Mouse (Mus musculus) hindbrain, embryonic 12.5 days (tissue): ENCODE data around the gene Rpusd3. TPM values are rescaled to one million over a fixed set of nuclear protein-coding genes. Genes with fewer than 3 reads are reported as not detected.

ENCODE experiments used
- ATAC-seq: fragments of 200-750 bp; cut with Nextera tagmentation; 2 replicates; pipeline ENCODE4 v1.8.0; 2017; ENCODE audit warnings: moderate TSS enrichment; ENCODE audit not compliant: low FRiP score
- H3K27ac ChIP-seq: fragments of 300-500 bp; sonication (generic); 2 replicates; pipeline ENCODE4 v1.5.1; 2016; ENCODE audit warnings: mild to moderate bottlenecking
- H3K27me3 ChIP-seq: fragments of 300-500 bp; sonication (generic); 2 replicates; pipeline ENCODE4 v1.6.1; 2016; ENCODE audit warnings: mild to moderate bottlenecking
- H3K36me3 ChIP-seq: fragments of 300-500 bp; sonication (generic); 2 replicates; pipeline ENCODE4 v1.6.1; 2016; ENCODE audit warnings: mild to moderate bottlenecking
- H3K4me1 ChIP-seq: fragments of 300-500 bp; sonication (generic); 2 replicates; pipeline ENCODE4 v1.6.1; 2016
- H3K4me2 ChIP-seq: fragments of 300-500 bp; sonication (generic); replicated peaks from 2 replicates; pipeline ENCODE4 v1.6.1; 2016; ENCODE audit warnings: mild to moderate bottlenecking
- H3K4me3 ChIP-seq: fragments of 300-500 bp; sonication (generic); 2 replicates; pipeline ENCODE4 v1.5.1; 2016; ENCODE audit warnings: mild to moderate bottlenecking
- H3K9ac ChIP-seq: fragments of 300-500 bp; sonication (generic); 2 replicates; pipeline ENCODE4 v1.6.1; 2016; ENCODE audit warnings: mild to moderate bottlenecking, moderate library complexity
- H3K9me3 ChIP-seq: fragments of 300-500 bp; sonication (generic); replicated peaks from 2 replicates; pipeline ENCODE4 v1.6.1; 2016; ENCODE audit warnings: mild to moderate bottlenecking
- WGBS: fragments of 180-500 bp; shearing (Covaris S2); methylation state at CpG from one replicate; pipeline ENCODE4 v1.1.7; 2016; 5-methylcytosine and 5-hydroxymethylcytosine counted together
- polyA plus RNA-seq: library from polyadenylated mRNA; unstranded; fragments of >200 nt; fragmentation: Nextera tagmentation; extraction: Ambion mirVana; gene quantifications from 2 replicates; pipeline ENCODE4 v1.2.1, GENCODE M21; 2016

Rpusd3 gene
- polyA plus RNA-seq, 1 experiment from 2014 or later, result 22.0 TPM

GRCm38 (mm10) chr6:113427397-113427796 lies 8.3 kb upstream of the Rpusd3 start:
- H3K36me3 ChIP-seq, result no peaks in the 10 kb centered on the region
- ATAC-seq, result no peak
- no peak overlapping the region for H3K4me3 ChIP-seq
- 63% methylated on average over 3 of the region's 3 CpGs for WGBS
- no peak overlapping the region for H3K27ac ChIP-seq
- no peaks in the 10 kb centered on the region; the same call in 1 of the 2 replicates for H3K9me3 ChIP-seq
- no peaks in the 10 kb centered on the region for H3K4me1 ChIP-seq
- no peak overlapping the region for H3K4me2 ChIP-seq
- no peak overlapping the region for H3K9ac ChIP-seq
- no peaks in the 10 kb centered on the region; the same call in 1 of the 2 replicates for H3K27me3 ChIP-seq

- Histone ChIP-seq H3K4me3 (no peak overlapping the region), H3K4me1 (no peaks in the 10 kb centered on the region), H3K9ac (no peak overlapping the region), H3K36me3 (no peaks in the 10 kb centered on the region), H3K9me3 (no peaks in the 10 kb centered on the region; the same call in 1 of the 2 replicates), H3K27ac (no peak overlapping the region), H3K27me3 (no peaks in the 10 kb centered on the region; the same call in 1 of the 2 replicates), H3K4me2 (no peak overlapping the region)
- ATAC-seq, result no peak
- 94% methylated on average over 4 of the region's 4 CpGs for WGBS
Measured at GRCm38 (mm10) chr6:113426696-113427095, 7.6 kb upstream of the Rpusd3 start.

GRCm38 (mm10) chr6:113424187-113424586 lies 5.0 kb upstream of the Rpusd3 start:
- H3K36me3 ChIP-seq, result no peaks in the 10 kb centered on the region
- no peak for ATAC-seq
- no peak overlapping the region for H3K4me3 ChIP-seq
- no peak overlapping the region for H3K27ac ChIP-seq
- no peaks in the 10 kb centered on the region; the same call in 1 of the 2 replicates for H3K9me3 ChIP-seq
- peaks cover 3% of the 10 kb centered on the region; the same call in 1 of the 2 replicates for H3K4me1 ChIP-seq
- H3K9ac ChIP-seq, result no peak overlapping the region
- H3K4me2 ChIP-seq, result no peak overlapping the region
- H3K27me3 ChIP-seq, result no peaks in the 10 kb centered on the region; the same call in 1 of the 2 replicates
- 88% methylated on average over 7 of the region's 7 CpGs for WGBS

- Histone ChIP-seq H3K4me2 (no peak overlapping the region), H3K9ac (no peak overlapping the region), H3K27me3 (no peaks in the 10 kb centered on the region; the same call in 1 of the 2 replicates), H3K4me1 (peaks cover 10% of the 10 kb centered on the region), H3K27ac (no peak overlapping the region), H3K36me3 (no peaks in the 10 kb centered on the region), H3K4me3 (no peak overlapping the region), H3K9me3 (no peaks in the 10 kb centered on the region; the same call in 1 of the 2 replicates)
- 85% methylated on average over 4 of the region's 4 CpGs for WGBS
- no peak for ATAC-seq
Measured at GRCm38 (mm10) chr6:113423000-113423399, 3.9 kb upstream of the Rpusd3 start.

GRCm38 (mm10) chr6:113418441-113419198 lies 520 bp downstream of the Rpusd3 start:
- no peaks in the 10 kb centered on the region for H3K9me3 ChIP-seq
- peak overlapping the region; percentile 64 for H3K9ac ChIP-seq
- peaks cover 14% of the 10 kb centered on the region for H3K4me1 ChIP-seq
- H3K27me3 ChIP-seq, result no peaks in the 10 kb centered on the region
- H3K4me3 ChIP-seq, result peak overlapping the region; percentile 55
- peak; percentile 74 for ATAC-seq
- H3K36me3 ChIP-seq, result peaks cover 14% of the 10 kb centered on the region; the same call in 1 of the 2 replicates
- WGBS, result 16% methylated on average over 16 of the region's 16 CpGs
- H3K27ac ChIP-seq, result no peak overlapping the region
- peak overlapping the region; percentile 91 for H3K4me2 ChIP-seq

GRCm38 (mm10) chr6:113416416-113416815 lies 2.7 kb downstream of the Rpusd3 start:
- ATAC-seq, result no peak
- Histone ChIP-seq H3K4me2 (no peak overlapping the region), H3K4me1 (peaks cover 14% of the 10 kb centered on the region), H3K9ac (no peak overlapping the region), H3K27ac (no peak overlapping the region), H3K36me3 (peaks cover 20% of the 10 kb centered on the region; the same call in 1 of the 2 replicates), H3K4me3 (no peak overlapping the region), H3K27me3 (no peaks in the 10 kb centered on the region), H3K9me3 (no peaks in the 10 kb centered on the region)
- 85% methylated on average over 5 of the region's 5 CpGs for WGBS

- Histone ChIP-seq H3K9me3 (no peaks in the 10 kb centered on the region), H3K27me3 (no peaks in the 10 kb centered on the region), H3K4me1 (no peaks in the 10 kb centered on the region), H3K4me3 (no peak overlapping the region), H3K27ac (no peak overlapping the region), H3K36me3 (peaks cover 33% of the 10 kb centered on the region), H3K9ac (no peak overlapping the region), H3K4me2 (no peak overlapping the region)
- WGBS, result 68% methylated on average over 1 of the region's 1 CpGs
- no peak for ATAC-seq
Measured at GRCm38 (mm10) chr6:113410001-113410400, 9.1 kb downstream of the Rpusd3 start.

GRCm38 (mm10) chr6:113406683-113407082 lies 12.5 kb downstream of the Rpusd3 start:
- Histone ChIP-seq H3K9me3 (no peaks in the 10 kb centered on the region), H3K4me2 (no peak overlapping the region), H3K4me3 (no peak overlapping the region), H3K27me3 (no peaks in the 10 kb centered on the region), H3K27ac (no peak overlapping the region), H3K36me3 (peaks cover 22% of the 10 kb centered on the region), H3K9ac (no peak overlapping the region), H3K4me1 (no peaks in the 10 kb centered on the region)
- WGBS, result 76% methylated on average over 9 of the region's 9 CpGs
- no peak for ATAC-seq

- Histone ChIP-seq H3K9me3 (no peaks in the 10 kb centered on the region), H3K4me3 (no peak overlapping the region), H3K27ac (no peak overlapping the region), H3K36me3 (peaks cover 22% of the 10 kb centered on the region), H3K4me1 (no peaks in the 10 kb centered on the region), H3K9ac (no peak overlapping the region), H3K27me3 (no peaks in the 10 kb centered on the region), H3K4me2 (no peak overlapping the region)
- 85% methylated on average over 6 of the region's 6 CpGs for WGBS
- ATAC-seq, result no peak
Measured at GRCm38 (mm10) chr6:113405483-113405882, 13.7 kb downstream of the Rpusd3 start.

- ATAC-seq, result no peak
- H3K9ac ChIP-seq, result no peak overlapping the region
- no peaks in the 10 kb centered on the region for H3K9me3 ChIP-seq
- no peak overlapping the region for H3K4me2 ChIP-seq
- no peaks in the 10 kb centered on the region for H3K4me1 ChIP-seq
- no peak overlapping the region for H3K4me3 ChIP-seq
- H3K36me3 ChIP-seq, result peaks cover 22% of the 10 kb centered on the region
- H3K27ac ChIP-seq, result no peak overlapping the region
- no peaks in the 10 kb centered on the region for H3K27me3 ChIP-seq
- 73% methylated on average over 12 of the region's 12 CpGs for WGBS
Measured at GRCm38 (mm10) chr6:113404649-113405448, 14.3 kb downstream of the Rpusd3 start.

- H3K36me3 ChIP-seq, result peaks cover 18% of the 10 kb centered on the region
- no peak overlapping the region for H3K4me2 ChIP-seq
- no peak overlapping the region for H3K4me3 ChIP-seq
- H3K4me1 ChIP-seq, result no peaks in the 10 kb centered on the region
- no peak overlapping the region for H3K27ac ChIP-seq
- no peak for ATAC-seq
- H3K9ac ChIP-seq, result no peak overlapping the region
- no peaks in the 10 kb centered on the region for H3K9me3 ChIP-seq
- H3K27me3 ChIP-seq, result no peaks in the 10 kb centered on the region
- 92% methylated on average over 13 of the region's 13 CpGs for WGBS
Measured at GRCm38 (mm10) chr6:113402094-113402493, 17.0 kb downstream of the Rpusd3 start.

GRCm38 (mm10) chr6:113396270-113397030 lies 22.7 kb downstream of the Rpusd3 start:
- peaks cover 14% of the 10 kb centered on the region for H3K4me1 ChIP-seq
- WGBS, result 83% methylated on average over 10 of the region's 10 CpGs
- no peaks in the 10 kb centered on the region for H3K9me3 ChIP-seq
- no peak overlapping the region for H3K9ac ChIP-seq
- H3K4me3 ChIP-seq, result no peak overlapping the region
- H3K27me3 ChIP-seq, result peaks cover 4% of the 10 kb centered on the region; the same call in 1 of the 2 replicates
- no peak for ATAC-seq
- no peak overlapping the region for H3K4me2 ChIP-seq
- H3K27ac ChIP-seq, result no peak overlapping the region
- peaks cover 11% of the 10 kb centered on the region for H3K36me3 ChIP-seq
